Mouse (Mus musculus) lung, adult 2 months (tissue): ENCODE measurements around the gene Tead1.

ENCODE experiments used
- CTCF ChIP-seq: fragments of 200-500 bp; IDR thresholded peaks from 2 replicates; pipeline ENCODE4 v1.5.1; 2011; ENCODE audit warnings: mild to moderate bottlenecking, low read length, control low read depth; ENCODE audit not compliant: insufficient read depth
- POLR2A ChIP-seq: fragments of 200-500 bp; IDR thresholded peaks from 2 replicates; pipeline ENCODE4 v1.6.1; 2011; ENCODE audit warnings: low read depth, mild to moderate bottlenecking, control low read depth, low read length, borderline replicate concordance; ENCODE audit errors: extremely low read depth

GRCm38 (mm10) chr7:112772777-112773176 is 93.7 kb downstream of the Tead1 start:
- TF ChIP-seq POLR2A (no peak), CTCF (no peak)
